Mouse (Mus musculus) fat pad, adult 2 months (tissue): Measurements from ENCODE around the gene Coq2.

Experiments
- DNase-seq: peaks from one replicate; pipeline ENCODE4 v3.0.0-alpha.2; 2011; ENCODE audit warnings: low read depth, low spot score; ENCODE audit errors: extremely low read depth

Coq2 gene

GRCm38 (mm10) chr5:100663011-100663410 is 11.9 kb downstream of the Coq2 start:
- no peak for DNase-seq

DNA sequence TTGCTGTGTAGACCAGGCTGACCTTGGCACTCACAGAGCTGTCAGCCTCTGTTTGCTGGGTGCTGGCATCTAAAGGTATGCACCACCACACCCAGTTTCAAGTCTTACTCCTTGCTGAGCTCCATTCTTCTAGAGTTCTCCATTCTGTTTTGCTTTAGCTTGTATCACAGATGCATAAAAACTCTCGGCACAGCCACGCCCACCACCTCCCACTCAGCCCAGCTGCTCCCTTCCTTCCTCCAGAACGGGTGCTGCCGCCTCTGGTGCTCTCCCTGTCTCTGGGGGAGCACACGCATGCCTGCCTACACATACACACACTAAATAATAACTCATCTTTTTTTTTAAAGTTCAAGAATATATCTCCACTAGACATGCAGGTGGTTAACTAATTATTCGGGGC is 16.5 kb downstream of the Coq2 start:
- no peak for DNase-seq

- DNase-seq: no peak
Measured at GRCm38 (mm10) chr5:100656352-100656751, 18.6 kb downstream of the Coq2 start.

DNA sequence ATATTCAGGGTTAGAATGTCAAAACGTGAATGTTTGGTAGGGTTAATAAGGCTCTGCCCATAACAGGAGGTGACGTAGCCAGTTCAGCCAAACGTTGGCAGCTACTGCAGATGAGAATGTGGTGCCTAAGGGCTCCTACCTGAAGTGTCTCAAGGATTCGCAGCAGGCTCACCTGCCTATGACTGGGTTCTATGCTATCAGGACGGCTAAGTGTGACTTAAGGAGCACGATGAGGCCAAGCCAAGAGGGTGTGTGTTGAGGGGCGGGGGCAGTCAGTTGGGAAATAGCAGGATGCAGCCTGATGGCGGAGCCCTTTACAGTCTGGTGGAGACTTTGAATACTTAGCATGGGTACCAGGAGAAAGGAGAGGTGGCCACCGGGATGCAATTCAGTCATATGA is 22.6 kb downstream of the Coq2 start:
- DNase-seq: no peak

DNA sequence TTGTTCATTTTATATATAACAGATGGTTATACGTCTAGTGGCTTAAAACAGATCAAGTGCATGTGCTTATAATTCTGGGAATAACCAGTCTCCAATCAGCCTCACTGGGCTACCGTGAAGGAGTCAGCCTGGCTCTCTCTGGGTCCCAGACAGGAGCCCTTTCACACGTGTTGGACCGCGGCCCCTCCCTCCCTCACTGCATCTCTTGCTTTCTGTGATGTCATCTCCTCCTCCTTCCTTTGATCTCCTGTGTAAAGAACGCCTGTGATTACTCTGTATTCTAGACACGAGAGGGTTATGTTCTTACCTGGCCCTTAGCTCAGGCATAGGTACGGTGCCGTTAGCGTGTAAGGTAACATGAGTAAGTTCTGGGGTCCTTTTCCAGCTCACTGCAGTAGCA is 23.5 kb downstream of the Coq2 start:
- DNase-seq: no peak

- no peak for DNase-seq
Measured at GRCm38 (mm10) chr5:100650969-100651368, 24.0 kb downstream of the Coq2 start.

- DNase-seq: no peak
Measured at GRCm38 (mm10) chr5:100648546-100648945, 26.4 kb downstream of the Coq2 start.

GRCm38 (mm10) chr5:100648046-100648445 is 26.9 kb downstream of the Coq2 start:
- DNase-seq: no peak

GRCm38 (mm10) chr5:100646558-100646957 is 28.4 kb downstream of the Coq2 start:
- DNase-seq: no peak

DNA sequence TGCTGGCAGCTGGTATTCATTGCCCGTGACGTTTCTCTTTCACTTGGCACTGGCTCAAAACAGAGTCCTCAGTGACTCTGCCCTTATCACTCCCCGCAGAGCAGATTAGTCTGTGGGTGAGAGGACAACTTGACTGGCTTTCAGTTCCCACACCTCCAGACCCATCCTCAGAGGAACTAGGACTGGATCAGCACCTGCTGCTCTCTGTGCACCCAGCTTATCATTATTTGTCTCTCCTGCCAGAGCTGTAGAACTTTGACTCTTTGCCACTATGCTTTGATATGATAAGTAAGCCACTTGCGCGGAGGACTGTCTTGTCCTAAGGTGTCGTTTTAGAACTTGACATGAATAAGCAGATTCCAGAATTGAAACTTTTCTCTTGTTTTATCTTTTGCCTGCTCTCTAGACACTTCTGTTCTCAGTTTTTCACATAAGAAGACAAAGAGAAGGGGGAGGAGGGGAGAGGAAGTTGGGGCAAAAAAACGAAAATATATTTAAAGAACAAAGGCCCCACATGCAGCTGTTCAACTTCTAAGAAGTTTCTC is 30.9 kb downstream of the Coq2 start:
- DNase-seq: no peak

DNA sequence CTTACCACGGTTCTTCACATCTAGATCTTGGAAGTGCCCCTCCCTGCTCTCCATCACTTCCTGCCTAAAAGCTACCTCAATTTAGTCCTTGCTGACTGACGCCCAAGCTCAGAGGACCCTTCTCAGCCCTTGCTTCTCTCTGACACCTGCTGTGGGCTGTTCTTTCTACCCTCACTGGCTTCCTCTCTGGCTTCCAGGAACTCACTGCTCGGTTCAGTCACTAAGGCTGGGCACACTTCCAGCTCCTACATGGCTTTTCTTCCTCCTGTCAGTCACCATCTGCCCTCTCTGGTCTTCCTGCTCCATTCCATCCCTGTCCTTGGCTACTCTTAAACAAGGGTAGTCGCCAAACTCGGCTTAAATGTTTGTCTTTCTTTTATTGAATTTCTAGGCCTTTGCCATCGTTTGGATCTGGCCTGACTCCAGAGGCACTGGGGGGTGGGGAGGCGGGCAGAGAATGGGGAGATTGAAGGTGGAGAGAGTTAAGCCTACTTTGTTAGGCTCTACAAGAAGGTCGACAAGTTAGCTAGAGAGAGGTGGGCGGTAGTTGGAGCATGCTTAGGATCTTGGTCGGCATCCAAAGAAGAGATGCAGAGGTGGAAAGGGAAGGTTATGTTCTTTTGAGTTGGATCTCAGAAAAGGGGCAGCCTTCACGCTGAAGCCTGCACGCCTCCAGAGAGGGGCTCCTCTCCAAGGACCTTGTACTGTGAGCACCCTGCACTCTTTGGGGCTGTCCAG is 31.5 kb downstream of the Coq2 start:
- DNase-seq: no peak

DNA sequence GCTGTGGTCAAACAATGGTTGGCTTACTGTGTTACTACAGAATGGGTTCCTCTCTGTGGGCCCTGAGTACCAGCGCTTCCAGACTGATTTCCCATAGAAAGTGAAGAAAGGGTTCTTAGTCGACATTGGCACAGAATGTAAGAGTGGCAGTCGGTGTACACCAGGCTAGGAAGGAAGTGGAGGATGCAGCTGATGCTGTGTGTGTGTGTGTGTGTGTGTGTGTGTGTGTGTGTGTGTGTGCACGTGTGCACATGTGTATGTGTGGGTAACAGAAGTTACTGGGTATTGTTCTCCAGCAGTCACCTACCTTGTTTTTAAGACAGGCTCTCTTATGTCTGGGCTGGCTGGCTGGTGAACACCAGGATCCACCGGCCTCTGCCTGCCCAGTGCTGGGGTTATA is 32.6 kb downstream of the Coq2 start:
- DNase-seq: no peak

GRCm38 (mm10) chr5:100638483-100638882 is 36.5 kb downstream of the Coq2 start:
- no peak for DNase-seq

- no peak for DNase-seq
Measured at GRCm38 (mm10) chr5:100636794-100637544, 38.0 kb downstream of the Coq2 start.

DNA sequence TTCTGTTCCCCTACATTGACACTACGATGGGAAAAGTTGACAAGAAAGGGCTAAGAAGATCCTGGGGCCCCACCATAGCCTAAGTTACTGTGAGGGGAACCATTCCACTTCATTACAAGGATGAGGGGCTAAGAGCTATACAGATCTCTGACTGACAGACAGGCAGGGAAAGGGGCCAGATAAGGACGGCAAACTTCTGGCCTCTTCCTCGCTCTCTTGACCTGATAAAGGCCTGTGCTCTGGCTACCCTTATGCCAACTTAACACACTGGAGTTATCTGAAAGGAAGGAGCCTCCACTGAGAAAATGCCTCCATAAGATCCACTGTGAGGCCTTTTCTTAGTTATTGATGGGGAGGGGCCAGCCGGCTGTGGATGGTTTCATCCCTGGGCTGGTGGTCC is 39.0 kb downstream of the Coq2 start:
- DNase-seq: no peak

DNA sequence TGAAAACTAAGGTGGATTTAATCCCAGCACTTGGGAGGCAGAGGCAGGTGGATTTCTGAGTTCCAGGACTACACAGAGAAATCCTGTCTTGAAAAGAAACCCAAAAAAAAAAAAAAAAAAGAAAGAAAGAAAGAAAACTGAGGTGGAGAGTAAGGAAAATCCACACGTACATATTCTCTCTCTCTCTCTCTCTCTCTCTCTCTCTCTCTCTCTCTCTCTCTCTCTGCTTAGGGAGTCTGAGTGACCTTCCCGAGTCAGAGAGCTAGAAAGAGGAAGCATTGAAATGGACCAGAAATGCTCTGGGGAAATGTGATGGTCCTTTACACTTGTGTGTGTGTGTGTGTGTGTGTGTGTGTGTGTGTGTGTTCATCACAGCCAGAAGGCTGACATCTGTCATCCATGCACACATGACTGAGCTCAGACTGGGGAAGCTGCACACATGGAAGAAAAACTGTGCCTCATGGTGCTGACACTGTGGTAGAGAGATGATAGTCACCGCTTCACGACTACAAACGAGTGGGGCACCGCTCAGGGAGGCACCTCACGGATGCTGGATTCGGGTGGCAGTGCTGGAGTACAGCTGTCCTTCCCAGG is 40.0 kb downstream of the Coq2 start:
- no peak for DNase-seq

GRCm38 (mm10) chr5:100632540-100633129 is 42.3 kb downstream of the Coq2 start:
- DNase-seq: peak; percentile 8

DNA sequence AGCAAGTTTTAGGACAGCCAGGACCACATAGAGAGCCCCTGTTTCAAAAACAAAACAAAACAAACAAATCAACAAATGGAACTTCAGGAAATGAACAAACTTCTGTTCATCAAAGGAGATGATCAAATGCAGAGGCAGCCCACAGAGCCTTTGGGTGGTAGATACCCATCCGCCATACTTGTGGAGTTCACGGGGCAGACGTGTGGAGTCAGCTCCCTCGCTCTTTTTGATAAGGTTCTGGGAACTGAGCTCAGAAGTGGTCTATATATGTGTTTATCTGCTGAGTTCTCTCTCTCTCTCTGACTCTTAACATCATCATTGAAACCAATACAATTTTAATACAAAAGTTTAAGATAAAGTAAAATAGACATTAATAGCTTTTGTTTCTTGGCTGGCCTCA is 46.1 kb downstream of the Coq2 start:
- no peak for DNase-seq

GRCm38 (mm10) chr5:100626526-100626925 is 48.4 kb downstream of the Coq2 start:
- no peak for DNase-seq

DNA sequence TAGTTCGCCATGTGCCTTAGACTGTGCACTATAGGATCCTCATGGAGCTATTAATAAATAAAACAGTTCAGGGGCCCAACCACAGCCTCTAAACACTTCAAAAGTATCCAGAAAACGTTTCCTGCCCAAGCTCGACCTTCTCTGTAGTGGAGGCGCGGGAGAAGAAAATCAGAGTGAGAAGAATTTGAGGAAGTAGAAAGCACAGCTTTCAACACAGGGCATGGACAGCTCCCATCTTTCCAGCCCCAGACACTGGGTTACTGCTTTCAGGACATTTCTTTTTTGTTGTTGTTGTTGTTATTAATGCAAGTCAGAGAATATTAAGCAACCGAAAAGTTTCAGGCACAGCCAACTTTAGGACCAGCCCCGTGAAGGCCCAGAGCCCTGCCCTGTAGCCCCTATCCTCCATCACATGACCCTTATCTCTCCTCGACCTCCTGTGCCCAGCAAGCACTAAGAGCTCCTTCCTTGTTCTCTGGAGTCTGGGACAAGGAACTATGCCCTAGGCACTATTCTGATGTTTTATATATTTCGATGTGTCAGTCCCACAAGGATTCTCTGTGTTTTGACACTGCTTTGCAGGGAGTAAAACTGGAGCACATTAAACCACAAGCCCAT is 50.1 kb downstream of the Coq2 start:
- DNase-seq: no peak

- no peak for DNase-seq
Measured at GRCm38 (mm10) chr5:100622509-100623163, 52.3 kb downstream of the Coq2 start.
